Mouse (Mus musculus) midbrain, embryonic 10.5 days (tissue): ENCODE results near the gene Miox. TPM values are rescaled to one million over a fixed set of nuclear protein-coding genes. Genes with fewer than 3 reads are reported as not detected.

Experiments
- DNase-seq: peaks from one replicate; pipeline ENCODE4 v3.0.0-alpha.2; 2017; ENCODE audit warnings: low spot score
- H3K27ac ChIP-seq: fragments of 300-500 bp; sonication (generic); replicated peaks from 2 replicates; pipeline ENCODE4 v1.5.1; 2016; ENCODE audit warnings: mild to moderate bottlenecking
- H3K27me3 ChIP-seq: fragments of 300-500 bp; sonication (generic); 2 replicates; pipeline ENCODE4 v1.6.1; 2016; ENCODE audit warnings: low read depth, mild to moderate bottlenecking; ENCODE audit not compliant: poor library complexity, severe bottlenecking
- H3K36me3 ChIP-seq: fragments of 300-500 bp; sonication (generic); 2 replicates; pipeline ENCODE4 v1.6.1; 2016; ENCODE audit warnings: mild to moderate bottlenecking, moderate library complexity
- H3K4me1 ChIP-seq: fragments of 300-500 bp; sonication (generic); 2 replicates; pipeline ENCODE4 v1.6.1; 2016
- H3K4me3 ChIP-seq: fragments of 300-500 bp; sonication (generic); 2 replicates; pipeline ENCODE4 v1.5.1; 2016; ENCODE audit warnings: mild to moderate bottlenecking, moderate library complexity
- H3K9me3 ChIP-seq: fragments of 300-500 bp; sonication (generic); replicated peaks from 2 replicates; pipeline ENCODE4 v1.6.1; 2016; ENCODE audit warnings: mild to moderate bottlenecking
- WGBS: fragments of 180-500 bp; shearing (Covaris S2); methylation state at CpG from one replicate; pipeline ENCODE4 v1.1.7; 2016; 5-methylcytosine and 5-hydroxymethylcytosine counted together
- polyA plus RNA-seq: library from polyadenylated mRNA; unstranded; fragments of >200 nt; fragmentation: Nextera tagmentation; extraction: Ambion mirVana; gene quantifications from 2 replicates; pipeline ENCODE4 v1.2.1, GENCODE M21; 2016

Gene Miox
- polyA plus RNA-seq, 1 experiment from 2014 or later, result not detected

GRCm38 (mm10) chr15:89322670-89323522, 11.3 kb upstream of the Miox start, which contains the start of gene Adm2:
Adm2 (plus strand) TSS chr15:89322720.
- no peak for DNase-seq
- peaks cover 11% of the 10 kb centered on the region for H3K4me1 ChIP-seq
- 10% methylated on average over 26 of the region's 26 CpGs for WGBS
- no peak within 1 kb of the TSS; the same call in 1 of the 2 replicates for H3K27ac ChIP-seq
- no peaks in the 10 kb centered on the region for H3K9me3 ChIP-seq
- no peaks in the 10 kb centered on the region for H3K36me3 ChIP-seq
- H3K27me3 ChIP-seq, result peaks cover 26% of the 10 kb centered on the region
- peak within 1 kb of the TSS; percentile 39 for H3K4me3 ChIP-seq

DNA sequence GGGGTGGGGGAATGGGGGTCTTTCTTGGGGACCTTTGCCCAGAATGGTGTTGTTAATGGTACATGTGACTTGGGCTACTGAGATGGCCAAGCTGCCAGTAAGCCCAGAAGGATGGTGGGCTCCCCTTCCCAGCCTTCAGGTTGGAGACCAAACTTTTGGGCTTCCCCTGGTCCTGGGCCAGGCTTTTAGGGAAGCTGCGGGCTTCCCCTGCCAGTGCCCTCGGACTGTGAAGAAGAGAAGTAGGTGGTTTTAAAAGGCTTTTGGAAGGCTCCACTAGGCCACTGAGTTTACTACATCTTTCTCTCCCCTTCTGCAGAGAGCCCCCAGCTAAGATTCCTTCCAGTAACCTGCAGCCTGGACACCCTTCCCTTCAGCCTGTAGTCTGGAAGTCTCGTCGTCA, 10.5 kb upstream of the Miox start:
- H3K36me3 ChIP-seq, result no peaks in the 10 kb centered on the region
- 92% methylated on average over 4 of the region's 4 CpGs for WGBS

DNA sequence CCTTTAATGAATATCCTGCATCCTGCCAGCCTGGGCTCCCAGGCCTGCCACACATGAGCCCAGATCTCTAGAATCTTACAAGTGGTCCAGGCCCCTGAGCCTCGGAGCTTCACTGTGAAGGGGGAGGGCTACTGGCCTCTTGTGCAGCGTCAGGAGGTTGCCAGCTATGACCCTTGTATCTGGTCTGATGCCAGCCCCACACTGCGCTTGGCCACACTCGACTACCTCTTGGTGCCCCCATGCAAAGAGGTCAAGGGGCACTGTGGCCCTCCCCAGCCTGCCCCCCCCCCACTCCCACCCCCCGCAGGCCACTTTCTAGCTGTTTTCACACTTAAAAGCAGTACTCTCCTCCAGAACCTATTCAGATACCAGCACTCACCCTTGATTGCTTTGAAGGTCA, 7.8 kb upstream of the Miox start:
- no peak for DNase-seq
- no peaks in the 10 kb centered on the region for H3K36me3 ChIP-seq
- 68% methylated on average over 5 of the region's 5 CpGs for WGBS
- H3K27ac ChIP-seq, result no peak overlapping the region
- peaks cover 26% of the 10 kb centered on the region for H3K27me3 ChIP-seq
- H3K9me3 ChIP-seq, result no peaks in the 10 kb centered on the region
- H3K4me3 ChIP-seq, result no peak overlapping the region
- H3K4me1 ChIP-seq, result peaks cover 11% of the 10 kb centered on the region

More for the DNA sequence above, 10.5 kb upstream of the Miox start:
- Histone ChIP-seq H3K9me3 (no peaks in the 10 kb centered on the region), H3K27me3 (peaks cover 26% of the 10 kb centered on the region), H3K4me3 (no peak overlapping the region), H3K4me1 (peaks cover 11% of the 10 kb centered on the region), H3K27ac (no peak overlapping the region)
- no peak for DNase-seq

DNA sequence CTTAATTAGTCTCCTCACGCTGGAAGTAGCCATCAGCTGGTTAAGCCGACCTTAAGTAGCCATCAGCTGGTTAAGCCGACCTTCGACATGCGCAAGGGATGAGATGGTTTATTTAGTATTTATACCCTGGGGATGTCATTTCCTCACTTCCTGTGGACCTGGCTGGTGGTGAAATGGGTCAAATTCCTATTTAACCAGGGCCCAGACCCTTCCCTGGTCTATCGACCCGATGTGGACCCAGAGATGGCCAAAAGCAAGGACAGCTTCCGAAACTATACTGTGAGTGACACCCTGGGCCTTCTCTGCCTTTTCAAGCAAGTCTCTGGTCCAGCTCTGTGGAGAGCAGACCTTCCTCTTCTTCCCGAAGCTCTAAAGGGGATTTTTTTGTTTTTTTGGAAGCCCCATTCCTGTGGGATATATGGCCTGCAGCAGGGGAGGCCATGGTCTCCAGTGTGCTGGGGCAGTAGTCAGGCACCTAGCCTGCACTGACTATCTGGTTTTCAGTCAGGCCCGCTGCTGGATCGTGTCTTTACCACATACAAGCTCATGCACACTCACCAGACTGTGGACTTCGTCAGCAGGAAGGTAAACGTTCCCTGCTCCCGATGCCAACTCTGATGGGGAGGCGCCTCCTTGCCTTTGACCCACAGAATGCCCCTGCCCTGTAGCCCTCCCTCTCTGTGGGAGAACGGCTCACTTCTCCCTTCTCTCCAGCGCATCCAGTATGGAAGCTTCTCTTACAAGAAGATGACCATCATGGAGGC, 758 bp downstream of the Miox start:
- H3K36me3 ChIP-seq, result no peaks in the 10 kb centered on the region
- no peaks in the 10 kb centered on the region for H3K9me3 ChIP-seq
- 85% methylated on average over 17 of the region's 17 CpGs for WGBS
- H3K4me3 ChIP-seq, result no peak overlapping the region
- no peak overlapping the region for H3K27ac ChIP-seq
- no peaks in the 10 kb centered on the region for H3K4me1 ChIP-seq
- no peak for DNase-seq
- no peaks in the 10 kb centered on the region for H3K27me3 ChIP-seq

DNA sequence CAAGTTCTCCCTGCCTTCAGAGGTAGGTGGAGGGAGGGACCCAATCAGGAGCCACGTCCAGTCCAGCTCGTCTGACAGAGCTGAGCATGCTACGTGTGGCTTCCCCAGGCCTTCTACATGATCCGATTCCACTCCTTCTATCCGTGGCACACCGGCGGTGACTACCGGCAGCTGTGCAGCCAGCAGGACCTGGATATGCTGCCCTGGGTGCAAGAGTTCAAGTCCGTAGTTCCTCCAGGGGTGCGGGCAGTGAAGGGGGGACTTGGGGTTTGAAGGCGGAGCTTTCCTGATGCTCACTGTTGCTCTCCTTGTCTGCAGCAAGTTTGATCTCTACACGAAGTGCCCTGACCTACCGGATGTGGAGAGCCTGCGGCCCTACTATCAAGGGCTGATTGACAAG, 2.2 kb downstream of the Miox start:
- H3K27me3 ChIP-seq, result no peaks in the 10 kb centered on the region
- no peaks in the 10 kb centered on the region for H3K36me3 ChIP-seq
- WGBS, result 86% methylated on average over 14 of the region's 14 CpGs
- no peak for DNase-seq
- no peak overlapping the region for H3K4me3 ChIP-seq
- no peaks in the 10 kb centered on the region for H3K9me3 ChIP-seq
- no peak overlapping the region for H3K27ac ChIP-seq
- no peaks in the 10 kb centered on the region for H3K4me1 ChIP-seq

- Histone ChIP-seq H3K27me3 (no peaks in the 10 kb centered on the region), H3K9me3 (no peaks in the 10 kb centered on the region), H3K27ac (no peak overlapping the region), H3K36me3 (no peaks in the 10 kb centered on the region), H3K4me3 (no peak overlapping the region), H3K4me1 (no peaks in the 10 kb centered on the region)
- DNase-seq, result no peak
- WGBS, result 87% methylated on average over 2 of the region's 2 CpGs
These were observed 5.5 kb downstream of the Miox start for GRCm38 (mm10) chr15:89339696-89340095.

- no peak for DNase-seq
- 86% methylated on average over 3 of the region's 3 CpGs for WGBS
- Histone ChIP-seq H3K9me3 (no peaks in the 10 kb centered on the region), H3K27ac (no peak overlapping the region), H3K36me3 (no peaks in the 10 kb centered on the region), H3K4me1 (no peaks in the 10 kb centered on the region), H3K27me3 (no peaks in the 10 kb centered on the region), H3K4me3 (no peak overlapping the region)
These were observed 5.9 kb downstream of the Miox start for GRCm38 (mm10) chr15:89340136-89340535.

DNA sequence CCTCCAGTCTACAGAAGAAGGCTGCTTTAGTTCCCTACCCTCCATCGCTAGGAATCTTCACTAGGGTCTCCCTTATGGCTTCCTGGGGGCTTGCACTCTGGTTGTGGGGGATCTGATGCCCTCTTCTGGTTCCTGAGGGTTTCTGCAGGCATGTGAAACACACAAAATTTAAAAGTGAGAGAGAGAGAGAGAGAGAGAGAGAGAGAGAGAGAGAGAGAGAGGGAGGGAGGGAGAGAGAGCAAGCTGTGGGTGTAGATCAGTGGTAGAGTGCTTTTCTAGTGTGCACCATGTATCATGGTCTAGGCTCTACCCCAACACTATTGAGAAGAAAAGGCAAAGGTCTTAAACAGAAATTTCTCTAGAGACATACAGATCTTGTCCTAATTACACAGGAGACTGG, 7.5 kb downstream of the Miox start:
- Histone ChIP-seq H3K4me1 (no peaks in the 10 kb centered on the region), H3K27ac (no peak overlapping the region), H3K4me3 (no peak overlapping the region), H3K36me3 (no peaks in the 10 kb centered on the region), H3K27me3 (no peaks in the 10 kb centered on the region), H3K9me3 (no peaks in the 10 kb centered on the region)
- 55% methylated on average over 1 of the region's 1 CpGs for WGBS
- DNase-seq, result no peak

DNA sequence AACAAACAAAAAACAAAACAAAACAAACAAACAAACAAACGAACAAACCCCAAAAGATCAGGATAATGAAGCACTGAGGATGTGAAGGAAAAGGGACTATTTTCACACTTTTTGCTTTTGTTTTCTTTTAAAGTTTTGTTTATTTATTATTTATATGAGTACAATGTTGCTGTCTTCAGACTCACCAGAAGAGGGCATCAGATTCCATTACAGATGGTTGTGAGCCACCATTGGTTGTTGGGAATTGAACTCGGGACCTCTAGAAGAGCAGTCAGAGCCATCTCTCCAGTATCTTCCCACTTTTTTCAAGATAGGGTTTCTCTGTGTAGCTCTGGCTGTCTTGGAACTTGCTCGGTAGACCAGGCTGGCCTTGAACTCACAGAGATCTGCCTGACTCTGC, 9.1 kb downstream of the Miox start:
- Histone ChIP-seq H3K36me3 (no peaks in the 10 kb centered on the region), H3K27ac (no peak overlapping the region), H3K9me3 (no peaks in the 10 kb centered on the region), H3K4me1 (no peaks in the 10 kb centered on the region), H3K4me3 (no peak overlapping the region), H3K27me3 (no peaks in the 10 kb centered on the region)
- WGBS, result 79% methylated on average over 3 of the region's 3 CpGs
- no peak for DNase-seq

GRCm38 (mm10) chr15:89350447-89350846, 16.2 kb downstream of the Miox start:
- WGBS, result 87% methylated on average over 5 of the region's 5 CpGs
- no peak overlapping the region for H3K4me3 ChIP-seq
- H3K27me3 ChIP-seq, result no peaks in the 10 kb centered on the region
- H3K36me3 ChIP-seq, result peaks cover 50% of the 10 kb centered on the region
- no peaks in the 10 kb centered on the region for H3K9me3 ChIP-seq
- no peak for DNase-seq
- H3K27ac ChIP-seq, result no peak overlapping the region
- peaks cover 18% of the 10 kb centered on the region for H3K4me1 ChIP-seq

DNA sequence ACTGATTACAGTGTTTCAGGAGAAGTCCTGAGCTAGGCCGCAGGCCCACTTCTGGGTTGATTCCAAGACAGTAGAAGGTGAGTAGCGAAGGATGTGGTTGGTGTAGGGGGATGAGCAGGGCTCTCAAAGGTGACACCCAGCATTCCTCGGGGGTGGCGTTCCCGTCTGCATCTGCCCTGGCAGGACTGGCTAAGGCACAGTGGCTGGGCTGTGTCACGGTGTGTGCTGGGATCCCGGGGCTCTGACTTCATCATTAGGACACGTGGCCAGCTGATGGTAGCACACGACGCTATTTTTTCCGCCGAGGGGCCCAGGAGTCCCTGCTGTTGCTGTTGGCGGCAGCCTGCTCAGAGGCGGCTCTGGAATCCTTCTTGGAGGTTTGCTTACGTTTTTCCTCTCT, 17.1 kb downstream of the Miox start:
- DNase-seq, result no peak
- 93% methylated on average over 15 of the region's 15 CpGs for WGBS
- no peaks in the 10 kb centered on the region for H3K27me3 ChIP-seq
- peaks cover 18% of the 10 kb centered on the region for H3K4me1 ChIP-seq
- H3K4me3 ChIP-seq, result no peak overlapping the region
- H3K36me3 ChIP-seq, result peaks cover 50% of the 10 kb centered on the region
- no peaks in the 10 kb centered on the region for H3K9me3 ChIP-seq
- no peak overlapping the region for H3K27ac ChIP-seq

DNA sequence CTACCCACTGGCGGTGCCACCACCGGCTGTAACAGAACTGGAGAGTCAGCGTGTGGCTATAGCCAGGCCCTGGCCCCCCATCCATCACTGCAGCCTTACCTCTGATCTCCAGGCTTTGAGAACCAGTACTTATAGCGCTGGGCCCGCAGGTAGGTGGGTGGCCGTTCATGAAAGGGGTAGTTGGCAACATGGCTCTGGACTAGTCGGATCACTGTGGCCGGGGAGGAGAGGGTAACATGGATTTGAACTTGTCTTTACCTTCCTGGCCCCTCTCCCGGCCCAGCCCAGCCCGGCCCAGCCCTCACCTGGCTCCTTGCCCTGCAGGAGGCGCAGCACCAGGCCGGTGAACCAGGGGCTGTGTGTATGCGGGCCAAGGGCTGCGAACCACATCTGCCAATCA, 17.9 kb downstream of the Miox start:
- Histone ChIP-seq H3K4me3 (no peak overlapping the region), H3K36me3 (peaks cover 50% of the 10 kb centered on the region), H3K9me3 (no peaks in the 10 kb centered on the region), H3K27ac (no peak overlapping the region), H3K4me1 (peaks cover 22% of the 10 kb centered on the region), H3K27me3 (no peaks in the 10 kb centered on the region)
- 94% methylated on average over 14 of the region's 14 CpGs for WGBS
- no peak for DNase-seq

DNA sequence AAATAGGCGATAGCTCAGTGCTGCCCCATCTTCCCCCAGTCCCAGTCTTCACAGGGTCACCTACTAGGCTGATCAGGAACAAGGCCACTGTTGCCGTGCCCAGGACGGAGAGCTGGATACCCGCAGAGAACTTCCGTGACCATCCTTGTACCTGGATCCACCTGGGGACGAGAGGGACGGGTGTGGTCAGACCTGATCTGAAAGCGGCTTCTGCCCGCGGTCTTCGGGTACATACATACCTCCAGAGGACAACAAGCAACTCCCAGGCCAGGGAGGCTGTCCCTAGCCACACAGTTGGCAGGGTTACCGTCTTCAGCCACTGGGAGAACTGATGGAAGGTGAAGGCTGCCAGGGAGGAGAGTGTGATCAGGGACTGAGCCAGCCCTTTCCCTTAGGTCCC, 18.6 kb downstream of the Miox start:
- DNase-seq, result no peak
- H3K27ac ChIP-seq, result no peak overlapping the region
- H3K4me1 ChIP-seq, result peaks cover 26% of the 10 kb centered on the region
- no peak overlapping the region for H3K4me3 ChIP-seq
- H3K36me3 ChIP-seq, result peaks cover 55% of the 10 kb centered on the region
- no peaks in the 10 kb centered on the region for H3K27me3 ChIP-seq
- 97% methylated on average over 12 of the region's 12 CpGs for WGBS
- no peaks in the 10 kb centered on the region for H3K9me3 ChIP-seq
